Mouse (Mus musculus): ENCODE results near the gene Thsd4.

DNA sequence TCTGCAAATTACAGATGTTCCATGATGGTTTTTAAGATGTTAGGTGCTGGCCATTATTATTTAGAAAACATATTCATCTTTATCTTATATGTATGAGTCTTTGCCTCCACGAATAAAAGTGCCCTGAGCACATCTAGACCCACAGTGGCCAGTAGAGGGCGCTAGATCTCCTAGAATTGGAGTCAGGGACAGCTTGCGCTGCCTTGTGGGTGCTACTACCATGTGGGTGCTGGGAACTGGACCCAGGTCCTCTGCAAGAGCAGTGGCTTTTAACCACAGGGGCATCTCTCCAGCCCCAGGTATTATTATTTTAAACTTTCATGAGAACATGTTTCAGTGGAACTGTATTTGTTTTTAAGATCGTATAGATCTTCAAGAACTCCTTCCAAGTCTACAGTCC, 469.4 kb downstream of the Thsd4 start:
- TF ChIP-seq MYOG (IDR thresholded peaks at IDR 0.05; ENCODE audit: control insufficient read depth in 1 of 3, insufficient read depth in 1 of 3, insufficient read length in 2 of 3, low read depth in 2 of 3) (no peak), MAX (IDR thresholded peaks at IDR 0.05; ENCODE audit: low read depth) (no peak), POLR2A (IDR thresholded peaks at IDR 0.05; ENCODE audit: insufficient read length, low read depth) (no peak)

Data from myocyte (in vitro differentiated cells).